Mouse (Mus musculus) MEL (cell line): ENCODE measurements at regions not wholly inside any gene's neighbourhood (a gene's known extent, or its start where the extent isn't known, plus 50 kb on each side); places are given as distances from the start of the nearest gene placed in this dataset.

Source experiments
- CTCF ChIP-seq, 3 experiments: IDR thresholded peaks in 2 of 3; conservative IDR thresholded peaks in 1 of 3; 2 replicates each; pipeline ENCODE4 v1.5.1; 2011 to 2012; ENCODE audit warnings: low read length in 3 of 3, low read depth in 2 of 3, mild to moderate bottlenecking in 2 of 3, improper control_type of control experiment in 1 of 3, inconsistent platforms in 1 of 3, mixed read lengths in 1 of 3, moderate library complexity in 1 of 3; ENCODE audit not compliant: control insufficient read depth in 1 of 3, insufficient read depth in 1 of 3, poor library complexity in 1 of 3, severe bottlenecking in 1 of 3
- EP300 ChIP-seq, 2 experiments: IDR thresholded peaks; 2 replicates each; pipeline ENCODE4 v1.6.1; 2011; ENCODE audit warnings: improper control_type of control experiment in 2 of 2, low read length in 2 of 2, low read depth in 1 of 2, mild to moderate bottlenecking in 1 of 2
- GATA1 ChIP-seq: IDR thresholded peaks from 2 replicates; pipeline ENCODE4 v1.6.1; 2011; ENCODE audit warnings: low read depth, low read length, improper control_type of control experiment
- HCFC1 ChIP-seq: IDR thresholded peaks from 2 replicates; pipeline ENCODE4 v1.6.1; 2012; ENCODE audit warnings: low read depth, mild to moderate bottlenecking, inconsistent platforms, low read length, improper control_type of control experiment, moderate library complexity
- KAT2A ChIP-seq: conservative IDR thresholded peaks from 2 replicates; pipeline ENCODE4 v1.6.1; 2012; ENCODE audit warnings: low read depth, low read length, improper control_type of control experiment, inconsistent platforms
- MYB ChIP-seq: IDR thresholded peaks from 2 replicates; pipeline ENCODE4 v1.6.1; 2011; ENCODE audit warnings: mild to moderate bottlenecking, low read depth, low read length, improper control_type of control experiment
- NELFE ChIP-seq: IDR thresholded peaks from 2 replicates; pipeline ENCODE4 v1.6.1; 2011; ENCODE audit warnings: low read depth, low read length, improper control_type of control experiment
- POLR2AphosphoS5 ChIP-seq: IDR thresholded peaks from 2 replicates; pipeline ENCODE4 v1.6.1; 2012; ENCODE audit warnings: low read depth, borderline replicate concordance, mild to moderate bottlenecking, inconsistent platforms, low read length, moderate library complexity, mixed read lengths
- SMC3 ChIP-seq: IDR thresholded peaks from 2 replicates; pipeline ENCODE4 v1.6.1; 2011; ENCODE audit warnings: low read depth, low read length, improper control_type of control experiment
- TAL1 ChIP-seq: IDR thresholded peaks from 2 replicates; pipeline ENCODE4 v1.6.1; 2012; ENCODE audit warnings: mild to moderate bottlenecking, inconsistent platforms, low read length, moderate library complexity, mixed read lengths
- TBP ChIP-seq: IDR thresholded peaks from 2 replicates; pipeline ENCODE4 v1.8.0; 2011; ENCODE audit warnings: low read depth, low read length, improper control_type of control experiment
- TCF12 ChIP-seq: IDR thresholded peaks from 2 replicates; pipeline ENCODE4 v1.6.1; 2014; ENCODE audit warnings: low read depth, mild to moderate bottlenecking, inconsistent platforms, low read length, improper control_type of control experiment, moderate library complexity
- ZC3H11A ChIP-seq: IDR thresholded peaks from 2 replicates; pipeline ENCODE4 v1.6.1; 2012; ENCODE audit warnings: low read depth, mild to moderate bottlenecking, inconsistent platforms, low read length, improper control_type of control experiment

- TF ChIP-seq ZC3H11A (no peak), CTCF (IDR thresholded peaks at IDR 0.05 in 2 of 3, conservative IDR thresholded peaks at IDR 0.05 in 1 of 3; ENCODE audit: control insufficient read depth in 1 of 3, insufficient read depth in 1 of 3, low read depth in 2 of 3, low read length in 3 of 3, poor library complexity in 1 of 3, severe bottlenecking in 1 of 3) (no peak), GATA1 (no peak), TAL1 (no peak), NELFE (no peak), HCFC1 (no peak), TCF12 (no peak), POLR2AphosphoS5 (no peak), SMC3 (no peak), TBP (no peak), KAT2A (no peak), EP300 (IDR thresholded peaks at IDR 0.05; ENCODE audit: low read depth in 1 of 2, low read length in 2 of 2) (no peak), MYB (no peak)
These were observed 96.2 kb downstream of the Ets2 start for GRCm38 (mm10) chr16:95798099-95798498.
